Mouse (Mus musculus) ES-Bruce4 (cell line): Measurements from ENCODE around the gene Cdc14b.

Experiments used
- CTCF ChIP-seq: IDR thresholded peaks from one replicate; pipeline ENCODE4 v1.8.1; 2011; ENCODE audit warnings: low read depth, low read length
- EP300 ChIP-seq: IDR thresholded peaks from 2 replicates; pipeline ENCODE4 v1.6.1; 2011; ENCODE audit warnings: low read depth, low read length; ENCODE audit not compliant: insufficient read depth
- POLR2A ChIP-seq: IDR thresholded peaks from one replicate; pipeline ENCODE4 v1.8.1; 2011; ENCODE audit warnings: low read length; ENCODE audit not compliant: insufficient read depth

- no peak for TF ChIP-seq CTCF
- no peak for TF ChIP-seq POLR2A
- no peak for TF ChIP-seq EP300
Observed at GRCm38 (mm10) chr13:64237000-64237680, 38.0 kb downstream of the Cdc14b start.
